9 mouse cellular contexts compared by ENCODE assay signal in genomic region chr3:116222511-116223243, GRCm38 (mm10). TPM values are rescaled to one million over a fixed set of nuclear protein-coding genes. Genes with fewer than 3 reads are reported as not detected.
A peak's percentile ranks its signal among the peaks of the same experiment; 100 is the strongest.
DNase-seq lines count a peak whose midpoint lies in the region; ATAC-seq lines count a peak whose summit lies in the region.
"Had no signal": no experiment of that assay in that cellular context is flagged by ENCODE, and none has a peak within 500 bp of the region (broad histone marks: within the 10 kb centered on the region; RNA-seq: fewer than 3 reads in every experiment).

No protein-coding gene starts in this region.

- H3K36me3 ChIP-seq in intestine, embryonic 14.5 days (ENCODE audit: control insufficient read depth, insufficient read depth, low read length) = no peaks in the 10 kb centered on the region
- no peaks in the 10 kb centered on the region for H3K36me3 ChIP-seq in intestine, embryonic 15.5 days
- no peaks in the 10 kb centered on the region for H3K36me3 ChIP-seq in forebrain, embryonic 16.5 days (ENCODE audit: control insufficient read depth, insufficient read depth)
- no peaks in the 10 kb centered on the region for H3K36me3 ChIP-seq in midbrain, embryonic 12.5 days

- H3K4me3 ChIP-seq in intestine, embryonic 14.5 days (ENCODE audit: low read depth, low read length) = no peak overlapping the region
- no peak overlapping the region for H3K4me3 ChIP-seq in intestine, embryonic 15.5 days (replicated peaks)
- 0 out of 2 replicates have a peak overlapping the region, but pooled peaks have one; percentile 7 for H3K4me3 ChIP-seq in brown adipose tissue, adult 24 weeks (ENCODE audit: insufficient read depth, low read depth, low read length)
- peak overlapping the region; percentile 27 for H3K4me3 ChIP-seq in forebrain, embryonic 16.5 days (replicated peaks; ENCODE audit: low read length)
- peak overlapping the region; percentile 33 for H3K4me3 ChIP-seq in midbrain, embryonic 12.5 days

- no peaks in the 10 kb centered on the region for H3K27me3 ChIP-seq in intestine, embryonic 14.5 days (replicated peaks; ENCODE audit: control insufficient read depth, insufficient read depth, low read length)
- no peaks in the 10 kb centered on the region for H3K27me3 ChIP-seq in intestine, embryonic 15.5 days (replicated peaks)
- H3K27me3 ChIP-seq in forebrain, embryonic 16.5 days (replicated peaks; ENCODE audit: control insufficient read depth, insufficient read depth, low read length) = no peaks in the 10 kb centered on the region
- H3K27me3 ChIP-seq in midbrain, embryonic 12.5 days = no peaks in the 10 kb centered on the region

- 42% methylated on average over 17 of the region's 17 CpGs for WGBS in intestine, embryonic 14.5 days
- WGBS in intestine, embryonic 15.5 days = 40% methylated on average over 17 of the region's 17 CpGs
- 14% methylated on average over 17 of the region's 17 CpGs for WGBS in forebrain, embryonic 16.5 days
- 16% methylated on average over 17 of the region's 17 CpGs for WGBS in midbrain, embryonic 12.5 days

- H3K27ac ChIP-seq in intestine, embryonic 14.5 days (ENCODE audit: low read depth) = no peak overlapping the region
- H3K27ac ChIP-seq in intestine, embryonic 15.5 days = no peak overlapping the region
- no peak overlapping the region for H3K27ac ChIP-seq in brown adipose tissue, adult 24 weeks (replicated peaks; ENCODE audit: low read depth, low read length)
- H3K27ac ChIP-seq in forebrain, embryonic 16.5 days (ENCODE audit: low read length) = no peak overlapping the region
- H3K27ac ChIP-seq in midbrain, embryonic 12.5 days (replicated peaks) = 0 out of 2 replicates have a peak overlapping the region, but pooled peaks have one; percentile 26
- H3K27ac ChIP-seq: liver, embryonic 14.5 days had no signal

- no peak overlapping the region for H3K9ac ChIP-seq in intestine, embryonic 14.5 days (ENCODE audit: low read length)
- H3K9ac ChIP-seq in intestine, embryonic 15.5 days = no peak overlapping the region
- H3K9ac ChIP-seq in forebrain, embryonic 16.5 days (replicated peaks; ENCODE audit: low read depth, low read length) = 0 out of 2 replicates have a peak overlapping the region, but pooled peaks have one; percentile 5
- peak overlapping the region; percentile 29; the same call in 1 of the 2 replicates for H3K9ac ChIP-seq in midbrain, embryonic 12.5 days (replicated peaks)
- H3K9ac ChIP-seq: liver, embryonic 14.5 days had no signal

- peaks cover 9% of the 10 kb centered on the region; the same call in 1 of the 2 replicates for H3K4me1 ChIP-seq in intestine, embryonic 14.5 days (replicated peaks; ENCODE audit: control insufficient read depth, insufficient read depth, low read length)
- H3K4me1 ChIP-seq in intestine, embryonic 15.5 days (replicated peaks) = no peaks in the 10 kb centered on the region
- 0 out of 2 replicates have a peak, but pooled peaks cover 2% of the 10 kb centered on the region for H3K4me1 ChIP-seq in brown adipose tissue, adult 24 weeks (ENCODE audit: control insufficient read depth, insufficient read depth, insufficient read length, low read length)
- peaks cover 7% of the 10 kb centered on the region; the same call in 1 of the 2 replicates for H3K4me1 ChIP-seq in forebrain, embryonic 16.5 days (replicated peaks; ENCODE audit: control insufficient read depth, insufficient read depth, low read length)
- H3K4me1 ChIP-seq in midbrain, embryonic 12.5 days = peaks cover 11% of the 10 kb centered on the region

- no peaks in the 10 kb centered on the region for H3K9me3 ChIP-seq in intestine, embryonic 14.5 days (ENCODE audit: control insufficient read depth, low read length)
- no peaks in the 10 kb centered on the region for H3K9me3 ChIP-seq in intestine, embryonic 15.5 days
- no peaks in the 10 kb centered on the region for H3K9me3 ChIP-seq in forebrain, embryonic 16.5 days (ENCODE audit: control insufficient read depth, low read length)
- no peaks in the 10 kb centered on the region for H3K9me3 ChIP-seq in midbrain, embryonic 12.5 days

- peak overlapping the region; percentile 14; the same call in 1 of the 2 replicates for H3K4me2 ChIP-seq in intestine, embryonic 14.5 days (ENCODE audit: low read length)
- no peak overlapping the region; the same call in 1 of the 2 replicates for H3K4me2 ChIP-seq in intestine, embryonic 15.5 days (replicated peaks)
- peak overlapping the region; percentile 43 for H3K4me2 ChIP-seq in forebrain, embryonic 16.5 days (ENCODE audit: low read length)
- H3K4me2 ChIP-seq in midbrain, embryonic 12.5 days (replicated peaks) = peak overlapping the region; percentile 48

- ATAC-seq in intestine, embryonic 14.5 days (replicated peaks; ENCODE audit: low FRiP score, low TSS enrichment, low read depth) = no peak
- ATAC-seq in intestine, embryonic 15.5 days = no peak
- ATAC-seq in forebrain, embryonic 16.5 days = peak; percentile 33
- peak; percentile 80 for ATAC-seq in midbrain, embryonic 12.5 days (ENCODE audit: low FRiP score, low read depth)
- no peak for ATAC-seq in erythroid progenitor cell, adult 5-6 weeks (replicated peaks; ENCODE audit: low FRiP score, poor library complexity, severe bottlenecking)

- DNase-seq in intestine, embryonic 14.5 days (ENCODE audit: low spot score) = no peak
- DNase-seq in urinary bladder, postnatal 4 days (ENCODE audit: low spot score in 2 of 2) = no peak
- no peak for DNase-seq in left cerebral cortex, adult 9 months (ENCODE audit: low spot score in 2 of 2)

RNA-seq across cellular contexts. Expression of gene Gpr88, which starts 30.6 kb away (rescaled TPM):
- 0.97 and 1.4 TPM in 2 replicates for polyA plus RNA-seq in intestine, embryonic 14.5 days (2014; fragmentation: Nextera tagmentation; extraction: Ambion mirVana)
- polyA plus RNA-seq in intestine, embryonic 15.5 days (2015; fragmentation: Nextera tagmentation; extraction: Ambion mirVana) = 1.4 and 1.5 TPM in 2 replicates
- polyA plus RNA-seq in brown adipose tissue, adult 24 weeks (2012; ENCODE audit: insufficient read depth, insufficient read length, missing spikeins) = 0.33 TPM in 1 of 2 replicates, not detected in the other
- polyA plus RNA-seq in forebrain, embryonic 16.5 days (2015; fragmentation: Nextera tagmentation; extraction: Ambion mirVana) = 13.1 and 17.1 TPM in 2 replicates
- 0.43 and 0.80 TPM in 2 replicates for polyA plus RNA-seq in midbrain, embryonic 12.5 days (2016; fragmentation: Nextera tagmentation; extraction: Ambion mirVana)
- total RNA-seq in erythroid progenitor cell, adult 5-6 weeks (2015; ENCODE audit: low replicate concordance) = 0.36 TPM in 1 of 2 replicates, not detected in the other
- 0.68 TPM in 1 of 2 replicates, not detected in the other for total RNA-seq in erythroid progenitor cell, adult 5-6 weeks (2017; ENCODE audit: low replicate concordance)

Comparison
In these comparisons a context has a peak if more than half of its experiments do, and no peak if none do; other contexts are left out.
1. ATAC-seq: peak in forebrain, embryonic 16.5 days (single experiment) and midbrain, embryonic 12.5 days (single experiment); none in intestine, embryonic 14.5 days (single experiment), intestine, embryonic 15.5 days (single experiment) and erythroid progenitor cell, adult 5-6 weeks (single experiment).
2. H3K4me3 ChIP-seq: peak in brown adipose tissue, adult 24 weeks (single experiment), forebrain, embryonic 16.5 days (single experiment) and midbrain, embryonic 12.5 days (single experiment); none in intestine, embryonic 14.5 days (single experiment) and intestine, embryonic 15.5 days (single experiment).
3. H3K9ac ChIP-seq: peak in forebrain, embryonic 16.5 days (single experiment) and midbrain, embryonic 12.5 days (single experiment); none in intestine, embryonic 14.5 days (single experiment) and intestine, embryonic 15.5 days (single experiment).